Mouse (Mus musculus) cortical plate, adult 2 months (tissue): Measurements from ENCODE around the gene Il2rb.

Source experiments
- CTCF ChIP-seq: fragments of 200-500 bp; IDR thresholded peaks from 2 replicates; pipeline ENCODE4 v1.5.1; 2011; ENCODE audit warnings: mild to moderate bottlenecking, control low read depth, low read length; ENCODE audit not compliant: insufficient read depth; ENCODE audit errors: extremely low read depth
- POLR2A ChIP-seq: fragments of 200-500 bp; IDR thresholded peaks from 2 replicates; pipeline ENCODE4 v1.6.1; 2011; ENCODE audit warnings: mild to moderate bottlenecking, low read length, control low read depth; ENCODE audit not compliant: insufficient read depth; ENCODE audit errors: extremely low read depth

GRCm38 (mm10) chr15:78493401-78494010, 1.6 kb downstream of the Il2rb start:
- TF ChIP-seq POLR2A (no peak), CTCF (no peak)
